ENCODE assay signal across 17 mouse cellular contexts in the genomic region with DNA sequence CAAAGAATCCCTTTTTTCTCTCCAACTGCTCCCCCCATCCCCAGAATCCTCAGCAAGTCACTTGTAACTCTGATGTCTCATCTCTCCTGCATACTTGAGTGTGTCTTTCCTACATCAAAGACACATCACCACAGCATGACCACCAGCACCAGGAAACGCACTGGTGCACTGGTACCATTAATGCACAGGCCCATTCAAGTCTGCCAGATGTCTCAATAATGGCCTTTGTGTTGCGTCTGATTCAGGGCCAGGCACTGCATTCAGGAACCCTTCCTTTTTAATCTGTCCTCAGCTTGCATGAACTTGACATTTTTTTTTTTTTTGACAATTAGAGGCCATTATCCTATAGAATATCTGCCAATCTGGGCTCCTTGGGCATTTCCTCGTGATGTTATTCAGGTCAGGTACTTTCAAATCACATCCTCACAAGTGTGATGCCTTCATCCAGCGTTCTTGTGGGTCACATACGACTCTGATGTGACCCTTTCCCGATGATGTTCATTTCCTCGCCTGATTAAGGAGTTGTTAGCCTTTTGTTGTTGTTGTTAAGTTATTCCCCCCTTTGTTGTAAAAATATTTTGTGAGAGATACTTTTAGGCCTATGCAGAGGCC. TPM values are rescaled to one million over a fixed set of nuclear protein-coding genes. Genes with fewer than 3 reads are reported as not detected.
DNase-seq lines count a peak whose midpoint lies in the region; ATAC-seq lines count a peak whose summit lies in the region.
"Had no signal": no experiment of that assay in that cellular context is flagged by ENCODE, and none has a peak within 500 bp of the region (broad histone marks: within the 10 kb centered on the region; RNA-seq: fewer than 3 reads in every experiment).

No protein-coding gene starts in this region.

- DNase-seq in embryonic facial prominence, embryonic 11.5 days (ENCODE audit: low spot score), result peak; percentile 16
- no peak for DNase-seq in embryonic facial prominence, embryonic 10.5 days (ENCODE audit: low spot score)
- DNase-seq in layer of hippocampus, adult 9-11 months, result peak; percentile 32
- no peak for DNase-seq in layer of hippocampus, postnatal 14 days (ENCODE audit: low spot score in 2 of 2)
- peak; percentile 54 for DNase-seq in Muller cell, postnatal 12 days (ENCODE audit: inconsistent ontology term)
- DNase-seq in right cerebral cortex, postnatal 25 days, result no peak
- no peak for DNase-seq in frontal cortex, postnatal 14 days (ENCODE audit: low spot score in 2 of 2)
- DNase-seq: adrenal gland, postnatal 10 days; cerebellum, adult 9-10 months; heart, postnatal 4 days had no signal

- no peaks in the 10 kb centered on the region for H3K27me3 ChIP-seq in embryonic facial prominence, embryonic 11.5 days (ENCODE audit: control insufficient read depth, insufficient read depth, low read length)
- H3K27me3 ChIP-seq in embryonic facial prominence, embryonic 10.5 days (replicated peaks; ENCODE audit: low read depth, poor library complexity, severe bottlenecking), result no peaks in the 10 kb centered on the region
- H3K27me3 ChIP-seq in forebrain, embryonic 13.5 days, result no peaks in the 10 kb centered on the region
- H3K27me3 ChIP-seq: CH12.LX; limb, embryonic 13.5 days had no signal

- H3K9me3 ChIP-seq in embryonic facial prominence, embryonic 11.5 days (replicated peaks; ENCODE audit: control insufficient read depth, low read length), result no peaks in the 10 kb centered on the region
- no peaks in the 10 kb centered on the region for H3K9me3 ChIP-seq in embryonic facial prominence, embryonic 10.5 days
- 0 out of 2 replicates have a peak, but pooled peaks cover 6% of the 10 kb centered on the region for H3K9me3 ChIP-seq in forebrain, embryonic 13.5 days (replicated peaks)
- H3K9me3 ChIP-seq: limb, embryonic 13.5 days had no signal

- 68% methylated on average over 7 of the region's 7 CpGs for WGBS in embryonic facial prominence, embryonic 11.5 days
- 65% methylated on average over 7 of the region's 7 CpGs for WGBS in embryonic facial prominence, embryonic 10.5 days
- 11% methylated on average over 7 of the region's 7 CpGs for WGBS in forebrain, embryonic 13.5 days

- H3K9ac ChIP-seq in embryonic facial prominence, embryonic 11.5 days (replicated peaks; ENCODE audit: low read length), result no peak overlapping the region
- H3K9ac ChIP-seq in forebrain, embryonic 13.5 days, result no peak overlapping the region
- H3K9ac ChIP-seq: limb, embryonic 13.5 days; liver, embryonic 14.5 days had no signal

- ATAC-seq in embryonic facial prominence, embryonic 11.5 days (replicated peaks; ENCODE audit: insufficient number of reproducible peaks, low FRiP score, low TSS enrichment, low read depth), result no peak
- peak; percentile 57; the same call in 1 of the 2 replicates for ATAC-seq in forebrain, embryonic 13.5 days
- ATAC-seq: intestine, embryonic 16.5 days had no signal

- no peak overlapping the region for H3K4me2 ChIP-seq in embryonic facial prominence, embryonic 11.5 days (ENCODE audit: low read depth, low read length)
- H3K4me2 ChIP-seq in forebrain, embryonic 13.5 days, result no peak overlapping the region
- H3K4me2 ChIP-seq: limb, embryonic 13.5 days had no signal

- no peaks in the 10 kb centered on the region for H3K36me3 ChIP-seq in embryonic facial prominence, embryonic 11.5 days (replicated peaks; ENCODE audit: control insufficient read depth, insufficient read depth, low read depth, low read length)
- no peaks in the 10 kb centered on the region; the same call in 1 of the 2 replicates for H3K36me3 ChIP-seq in embryonic facial prominence, embryonic 10.5 days (replicated peaks)
- H3K36me3 ChIP-seq in forebrain, embryonic 13.5 days (ENCODE audit: poor library complexity, severe bottlenecking), result no peaks in the 10 kb centered on the region
- H3K36me3 ChIP-seq: limb, embryonic 13.5 days had no signal

- no peak overlapping the region for H3K27ac ChIP-seq in embryonic facial prominence, embryonic 11.5 days (replicated peaks; ENCODE audit: low read depth, low read length)
- H3K27ac ChIP-seq in embryonic facial prominence, embryonic 10.5 days (replicated peaks), result no peak overlapping the region
- H3K27ac ChIP-seq in forebrain, embryonic 13.5 days, result 0 out of 2 replicates have a peak overlapping the region, but pooled peaks have one; percentile 22
- H3K27ac ChIP-seq: kidney, postnatal 0 days; liver, embryonic 14.5 days; stomach, postnatal 0 days had no signal

- H3K4me3 ChIP-seq in embryonic facial prominence, embryonic 11.5 days (ENCODE audit: low read depth, low read length), result no peak overlapping the region
- H3K4me3 ChIP-seq in embryonic facial prominence, embryonic 10.5 days, result no peak overlapping the region
- no peak overlapping the region for H3K4me3 ChIP-seq in forebrain, embryonic 13.5 days
- H3K4me3 ChIP-seq: limb, embryonic 13.5 days had no signal

- H3K4me1 ChIP-seq in embryonic facial prominence, embryonic 11.5 days (ENCODE audit: control insufficient read depth, insufficient read depth, low read length), result 0 out of 2 replicates have a peak, but pooled peaks cover 3% of the 10 kb centered on the region
- H3K4me1 ChIP-seq in embryonic facial prominence, embryonic 10.5 days, result peaks cover 34% of the 10 kb centered on the region
- peaks cover 27% of the 10 kb centered on the region for H3K4me1 ChIP-seq in forebrain, embryonic 13.5 days

RNA-seq across cellular contexts. Expression of a gene that starts 31.5 kb away (rescaled TPM):
- 12.3 and 13.7 TPM in 2 replicates for polyA plus RNA-seq in embryonic facial prominence, embryonic 11.5 days (2014; fragmentation: Nextera tagmentation; extraction: Ambion mirVana)
- polyA plus RNA-seq in embryonic facial prominence, embryonic 10.5 days (2016; fragmentation: Nextera tagmentation; extraction: Ambion mirVana), result 9.7 TPM in 2 replicates
- 10 to 100 TPM; 48.9 to 51.1 TPM for total RNA-seq in layer of hippocampus, postnatal 14 days (2021)
- polyA plus RNA-seq in forebrain, embryonic 13.5 days (2015; fragmentation: Nextera tagmentation; extraction: Ambion mirVana), result 10.9 and 13.7 TPM in 2 replicates

Comparison
In these comparisons a context has a peak if more than half of its experiments do, and no peak if none do; other contexts are left out.
1. DNase-seq: peak in embryonic facial prominence, embryonic 11.5 days (single experiment), layer of hippocampus, adult 9-11 months (single experiment) and Muller cell, postnatal 12 days (single experiment); none in embryonic facial prominence, embryonic 10.5 days (single experiment), layer of hippocampus, postnatal 14 days (0 of 2), right cerebral cortex, postnatal 25 days (single experiment) and frontal cortex, postnatal 14 days (0 of 2).